Mouse (Mus musculus): Measurements from ENCODE around the gene Tsnax.

GRCm38 (mm10) chr8:125077326-125077725 is 64.5 kb downstream of the Tsnax start:
- no peak for TF ChIP-seq CTCF (IDR thresholded peaks at IDR 0.05 in 2 of 3, conservative IDR thresholded peaks at IDR 0.05 in 1 of 3; ENCODE audit: control insufficient read depth in 1 of 3, insufficient read depth in 1 of 3, low read depth in 2 of 3, low read length in 3 of 3, poor library complexity in 1 of 3, severe bottlenecking in 1 of 3)
- TF ChIP-seq RCOR1 (IDR thresholded peaks at IDR 0.05; ENCODE audit: low read depth, low read length), result no peak
- no peak for TF ChIP-seq POLR2AphosphoS2 (IDR thresholded peaks at IDR 0.05; ENCODE audit: low read length)
